Mouse (Mus musculus): ENCODE results near the gene Tiprl.

- TF ChIP-seq CTCF (conservative IDR thresholded peaks at IDR 0.05; ENCODE audit: low read length), result no peak
- TF ChIP-seq NANOG (IDR thresholded peaks at IDR 0.05; ENCODE audit: borderline replicate concordance, low read length), result no peak
Measured at GRCm38 (mm10) chr1:165246587-165246986, 9.8 kb upstream of the Tiprl start.
